Mouse (Mus musculus): ENCODE measurements at regions not wholly inside any gene's neighbourhood (a gene's known extent, or its start where the extent isn't known, plus 50 kb on each side); places are given as distances from the start of the nearest gene placed in this dataset.

DNA sequence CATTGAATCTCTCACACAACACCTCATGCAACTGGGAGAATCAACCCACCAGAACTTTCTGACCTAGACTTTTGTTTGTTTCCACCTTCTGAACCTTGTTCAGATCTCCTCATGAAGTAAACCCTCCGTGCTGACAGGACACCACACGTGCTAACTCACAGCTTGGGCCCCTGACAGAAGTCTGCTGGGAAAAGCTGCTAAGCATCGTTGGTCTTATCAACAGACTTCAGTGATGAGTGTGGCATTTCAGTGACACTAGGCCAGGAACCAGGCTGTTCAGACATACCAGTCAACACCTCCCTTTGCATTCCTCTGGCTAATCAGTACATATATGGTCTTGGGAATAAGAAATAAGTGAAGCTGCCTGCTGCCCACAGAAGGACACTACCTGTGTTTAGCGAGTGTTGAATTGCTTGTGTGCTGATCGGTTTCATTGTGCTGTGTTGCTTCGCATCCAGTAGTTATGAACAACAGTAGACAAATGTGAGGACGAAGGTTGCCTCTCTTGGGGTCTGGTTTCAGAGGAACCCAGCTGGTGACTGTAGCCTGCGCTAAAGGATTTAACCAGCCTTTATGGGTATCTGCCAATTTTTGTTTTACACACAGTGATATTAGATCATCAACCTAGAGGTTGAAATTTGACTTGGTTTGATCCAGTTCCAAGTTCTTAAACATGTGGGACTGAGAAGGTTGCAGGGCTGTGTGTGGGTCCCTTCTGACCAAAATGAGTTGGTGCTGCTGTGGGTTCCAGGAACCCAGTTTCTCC lies 224.6 kb upstream of the Ttc29 start:
- no peak for TF ChIP-seq POLR2A (IDR thresholded peaks at IDR 0.05; ENCODE audit: borderline replicate concordance, extremely low read depth, insufficient read depth, insufficient read length, poor library complexity, severe bottlenecking)
- TF ChIP-seq CTCF (IDR thresholded peaks at IDR 0.05; ENCODE audit: borderline replicate concordance, extremely low read depth, insufficient read depth, insufficient read length) = no peak

Data from brain, embryonic 14.5 days (tissue).